Mouse (Mus musculus) brain, embryonic 14.5 days (tissue): Measurements from ENCODE around the gene Gm21983. TPM values are rescaled to one million over a fixed set of nuclear protein-coding genes. Genes with fewer than 3 reads are reported as not detected.

Source experiments
- DNase-seq: peaks from one replicate; pipeline ENCODE4 v3.0.0-alpha.2; 2011; ENCODE audit warnings: low read depth
- CTCF ChIP-seq: fragments of 200-500 bp; IDR thresholded peaks from 2 replicates; pipeline ENCODE4 v1.5.1; 2012; ENCODE audit warnings: inconsistent platforms, mild to moderate bottlenecking, moderate library complexity, borderline replicate concordance; ENCODE audit not compliant: insufficient read depth, insufficient read length; ENCODE audit errors: extremely low read depth
- POLR2A ChIP-seq: fragments of 200-500 bp; IDR thresholded peaks from 2 replicates; pipeline ENCODE4 v1.6.1; 2012; ENCODE audit warnings: mild to moderate bottlenecking, inconsistent platforms, borderline replicate concordance; ENCODE audit not compliant: poor library complexity, insufficient read depth, insufficient read length, severe bottlenecking; ENCODE audit errors: extremely low read depth
- polyA plus RNA-seq: library from polyadenylated mRNA; depleted of rRNA; stranded (reverse); fragments of >200 nt; gene quantifications from 2 replicates; pipeline ENCODE4 v1.2.3, GENCODE M21; 2012

Gene Gm21983
- polyA plus RNA-seq, 1 experiment: not detected

DNA sequence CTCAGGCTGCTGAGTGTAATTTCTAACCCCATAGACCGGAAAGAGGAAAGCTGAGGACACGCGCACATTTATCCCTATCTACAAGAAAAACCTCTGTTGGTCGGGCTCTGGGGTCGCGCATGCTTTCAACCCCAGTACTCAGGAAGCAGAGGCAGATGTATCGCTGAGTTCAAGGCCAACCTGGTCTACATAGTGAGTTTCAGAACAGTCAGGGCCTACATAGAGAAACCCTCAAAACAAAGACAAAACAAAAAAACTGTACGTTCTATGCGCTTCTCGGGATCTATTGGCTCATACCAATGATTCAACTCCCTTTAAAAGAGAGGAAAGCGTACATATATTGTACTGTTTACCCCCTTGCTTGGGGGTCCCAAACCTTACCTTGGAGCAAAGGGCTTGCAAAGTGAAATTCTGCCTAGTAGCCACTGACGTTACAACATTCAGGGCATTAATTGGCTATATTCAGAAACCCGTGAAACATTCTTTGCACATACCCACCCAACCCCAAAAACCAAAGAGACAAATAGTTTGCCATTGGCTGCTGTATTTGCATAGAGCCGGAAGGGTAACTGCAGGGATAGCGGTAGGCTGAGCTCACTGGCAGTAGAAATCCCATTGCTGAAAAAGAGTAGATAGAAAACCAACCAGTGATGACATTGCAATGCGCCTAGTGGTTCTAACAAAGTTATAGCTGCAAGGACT is 1.5 kb downstream of the Gm21983 start:
- DNase-seq: no peak
- TF ChIP-seq CTCF: no peak
- TF ChIP-seq POLR2A: no peak

DNA sequence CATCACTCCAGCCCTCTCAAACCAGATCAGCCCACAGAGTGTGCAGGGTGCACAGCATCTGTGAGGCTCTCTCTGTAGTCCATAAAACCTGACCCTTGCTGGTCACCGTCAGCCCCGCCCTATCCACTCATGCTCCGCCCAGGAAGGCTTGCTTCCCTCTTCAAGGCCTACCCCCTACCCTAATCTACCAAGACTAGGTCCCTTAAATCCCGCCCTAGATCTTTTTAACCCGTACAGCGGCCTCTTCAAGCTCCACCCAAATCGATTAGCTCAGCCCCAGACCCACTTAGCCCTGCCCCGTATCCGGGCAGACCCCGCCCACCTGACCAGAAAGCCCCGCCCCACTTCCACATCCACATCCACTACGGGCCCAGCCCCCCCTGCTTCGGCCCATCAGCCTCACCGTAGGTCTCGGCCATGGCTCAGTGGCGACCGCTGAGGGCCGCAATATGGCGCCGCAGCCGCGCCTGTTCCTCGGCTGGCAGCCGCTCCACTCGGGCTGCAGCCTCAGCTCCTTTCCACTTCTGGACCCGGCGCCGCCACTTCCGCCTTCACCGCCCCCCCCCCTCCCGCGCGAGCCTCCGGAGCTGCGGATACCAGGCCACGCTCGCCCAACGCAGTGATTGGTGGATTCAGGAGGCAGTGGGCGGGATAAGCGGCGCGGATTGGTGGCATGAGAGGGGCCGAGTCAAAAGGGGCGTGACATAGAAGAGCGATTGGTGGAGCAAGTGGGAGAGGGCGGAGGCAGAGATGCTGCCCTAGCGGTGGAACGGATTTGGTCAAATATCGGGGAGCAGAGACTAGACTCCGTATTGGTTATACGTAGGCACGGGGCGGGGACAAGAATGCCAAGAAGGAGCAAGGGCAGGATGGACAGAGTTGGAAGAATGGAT is 2.3 kb downstream of the Gm21983 start, which contains the start of gene Rab4b:
Rab4b (minus strand) TSS at position 573 of the 893 bp plus-strand sequence.
- TF ChIP-seq POLR2A: peak; percentile 60
- TF ChIP-seq CTCF: peak; percentile 69; the same call in 1 of the 2 replicates
- DNase-seq: peak; percentile 100

DNA sequence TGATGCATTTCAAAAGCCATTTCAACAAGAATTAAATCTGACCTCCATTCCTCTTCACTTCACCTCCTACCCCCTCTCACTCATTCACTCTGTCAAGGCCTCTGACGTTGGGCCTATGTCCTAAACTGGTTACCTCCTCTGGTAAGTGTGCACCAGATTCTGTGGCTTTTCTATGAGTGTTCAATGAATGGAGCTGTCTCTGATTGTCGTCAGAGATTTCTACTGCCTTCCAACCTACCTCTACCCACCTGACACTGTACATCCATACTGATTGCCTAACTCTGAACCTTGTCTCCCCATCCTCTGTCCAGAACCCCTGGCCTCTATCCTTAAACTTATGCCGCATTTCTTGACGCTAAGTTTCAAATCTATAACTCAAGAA is 3.0 kb downstream of the Gm21983 start:
- DNase-seq: no peak
- no peak for TF ChIP-seq CTCF
- TF ChIP-seq POLR2A: no peak

- DNase-seq: no peak
- TF ChIP-seq POLR2A (no peak), CTCF (no peak)
Observed at GRCm38 (mm10) chr7:27174896-27175295, 6.0 kb downstream of the Gm21983 start.

DNA sequence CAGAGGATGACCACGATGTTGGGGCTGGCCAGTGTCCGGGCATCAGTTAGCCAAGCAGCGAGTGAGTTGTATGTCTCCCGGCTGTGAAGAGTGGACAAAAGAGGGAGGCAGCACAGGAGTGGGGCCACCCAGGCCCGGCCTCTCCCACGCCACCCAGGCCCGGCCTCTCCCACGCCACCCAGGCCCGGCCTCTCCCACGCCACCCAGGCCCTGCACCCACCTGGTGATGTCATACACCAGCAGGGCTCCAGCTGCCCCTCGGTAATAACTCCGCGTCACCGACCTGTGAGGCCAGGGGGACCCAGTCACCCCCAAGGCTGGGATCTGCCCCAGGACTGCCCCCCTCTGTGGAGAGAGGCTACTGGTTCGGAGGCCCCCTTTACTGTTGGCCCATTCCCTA is 6.4 kb downstream of the Gm21983 start:
- TF ChIP-seq POLR2A: no peak
- TF ChIP-seq CTCF: no peak
- DNase-seq: no peak

DNA sequence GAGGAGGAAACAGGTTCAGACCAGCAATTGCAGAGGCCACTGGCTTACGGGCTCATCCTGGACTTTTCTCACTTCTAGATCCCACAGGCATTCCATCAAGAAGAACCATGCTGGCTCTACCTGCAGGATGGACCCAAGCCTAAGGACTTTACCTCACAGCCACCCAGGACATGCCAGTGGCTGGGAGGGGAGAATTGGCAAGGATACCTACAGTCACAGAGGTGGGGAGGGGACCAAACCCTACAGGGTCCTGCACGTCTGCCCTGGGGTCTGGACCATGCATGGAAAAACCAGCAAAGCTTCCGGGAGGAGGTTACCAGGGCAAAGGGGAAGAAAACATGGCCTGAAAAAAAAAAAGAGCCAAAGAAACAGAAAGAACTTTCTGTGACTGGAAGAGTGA is 9.9 kb downstream of the Gm21983 start:
- TF ChIP-seq CTCF (no peak), POLR2A (no peak)
- no peak for DNase-seq

DNA sequence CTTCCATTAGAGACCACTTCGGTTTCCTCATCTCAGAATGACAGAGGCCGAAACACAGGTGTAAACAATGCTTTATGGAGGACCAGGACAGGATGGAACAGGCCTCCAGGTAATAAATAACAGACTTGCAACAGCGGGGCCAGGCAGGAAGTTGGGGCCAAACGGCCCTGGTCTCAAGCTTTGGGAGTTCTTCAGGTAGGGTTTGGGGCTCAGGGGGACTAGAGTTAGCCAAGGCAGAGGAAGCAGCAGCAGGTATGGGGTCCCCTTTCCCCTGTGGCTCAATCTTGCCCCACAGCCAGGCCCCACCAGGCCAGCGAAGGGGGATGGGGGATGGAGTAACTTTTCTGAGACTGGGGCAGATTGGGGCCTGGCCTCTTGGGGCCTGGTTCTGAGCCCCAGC is 12.5 kb downstream of the Gm21983 start:
- no peak for DNase-seq
- TF ChIP-seq CTCF (no peak), POLR2A (no peak)

DNA sequence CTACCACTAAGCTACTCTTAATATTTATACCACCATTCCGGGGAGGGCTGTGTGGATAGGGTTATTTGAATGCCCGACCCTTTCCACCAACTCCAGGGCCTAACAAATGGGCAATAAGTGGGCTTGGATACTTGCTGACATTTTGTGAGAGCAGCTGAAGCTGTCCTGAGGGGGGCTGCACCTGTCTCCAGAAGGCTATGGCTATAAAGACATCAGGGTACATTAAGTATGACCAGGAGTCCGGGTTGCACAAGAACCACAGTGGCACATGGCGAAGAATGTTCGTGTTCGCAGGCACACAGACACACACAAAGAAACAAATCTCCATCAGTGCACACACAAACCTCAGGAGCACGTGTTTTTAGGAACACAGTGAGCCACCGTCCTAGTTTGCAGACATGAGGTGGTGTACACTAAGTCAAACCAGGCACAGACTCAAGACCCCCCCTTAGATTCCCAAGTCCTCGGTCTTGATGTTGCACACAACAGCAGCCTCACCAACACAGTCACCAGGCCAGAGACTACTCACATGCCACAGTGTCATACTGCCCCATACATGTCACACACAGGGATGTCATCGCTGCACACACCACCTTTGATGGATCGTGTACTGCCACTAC is 13.3 kb downstream of the Gm21983 start:
- no peak for DNase-seq
- TF ChIP-seq POLR2A (no peak), CTCF (no peak)

GRCm38 (mm10) chr7:27166614-27167474 is 14.0 kb downstream of the Gm21983 start, which contains the start of gene Egln2:
TSS of gene Egln2 (minus strand) at chr7:27166802.
- TF ChIP-seq POLR2A (no peak; the same call in 1 of the 2 replicates), CTCF (no peak)
- DNase-seq: peak; percentile 97

- no peak for TF ChIP-seq CTCF
- TF ChIP-seq POLR2A: no peak; the same call in 1 of the 2 replicates
- peak; percentile 87 for DNase-seq
Observed at GRCm38 (mm10) chr7:27166229-27166613, 14.7 kb downstream of the Gm21983 start.
